Mouse (Mus musculus) limb, embryonic 15.5 days (tissue): ENCODE data around the gene Cenpj. TPM values are rescaled to one million over a fixed set of nuclear protein-coding genes. Genes with fewer than 3 reads are reported as not detected.

ENCODE experiments used
- ATAC-seq: fragments of 200-750 bp; cut with Nextera tagmentation; 2 replicates; pipeline ENCODE4 v1.8.0; 2017; ENCODE audit warnings: low read depth, moderate TSS enrichment; ENCODE audit not compliant: insufficient number of reproducible peaks, low FRiP score, low TSS enrichment
- H3K27ac ChIP-seq: fragments of 300-500 bp; sonication (generic); 2 replicates; pipeline ENCODE4 v1.5.1; 2015; ENCODE audit warnings: moderate library complexity, mild to moderate bottlenecking, inconsistent platforms
- H3K27me3 ChIP-seq: fragments of 300-500 bp; sonication (generic); 2 replicates; pipeline ENCODE4 v1.6.1; 2015; ENCODE audit warnings: inconsistent platforms
- H3K36me3 ChIP-seq: fragments of 300-500 bp; sonication (generic); 2 replicates; pipeline ENCODE4 v1.6.1; 2015; ENCODE audit warnings: inconsistent platforms
- H3K4me1 ChIP-seq: fragments of 300-500 bp; sonication (generic); 2 replicates; pipeline ENCODE4 v1.6.1; 2015; ENCODE audit warnings: inconsistent platforms
- H3K4me2 ChIP-seq: fragments of 300-500 bp; sonication (generic); 2 replicates; pipeline ENCODE4 v1.6.1; 2015; ENCODE audit warnings: mild to moderate bottlenecking, inconsistent platforms
- H3K4me3 ChIP-seq: fragments of 300-500 bp; sonication (generic); 2 replicates; pipeline ENCODE4 v1.5.1; 2015; ENCODE audit warnings: mild to moderate bottlenecking, inconsistent platforms
- H3K9ac ChIP-seq: fragments of 300-500 bp; sonication (generic); 2 replicates; pipeline ENCODE4 v1.6.1; 2015; ENCODE audit warnings: inconsistent platforms
- H3K9me3 ChIP-seq: fragments of 300-500 bp; sonication (generic); 2 replicates; pipeline ENCODE4 v1.6.1; 2016; ENCODE audit warnings: inconsistent platforms
- WGBS: fragments of 180-500 bp; shearing (Covaris S2); methylation state at CpG from one replicate; pipeline ENCODE4 v1.1.7; 2015; 5-methylcytosine and 5-hydroxymethylcytosine counted together
- polyA plus RNA-seq: library from polyadenylated mRNA; unstranded; fragments of >200 nt; fragmentation: Nextera tagmentation; extraction: Ambion mirVana; gene quantifications from 2 replicates; pipeline ENCODE4 v1.2.1, GENCODE M21; 2015

Cenpj gene
- polyA plus RNA-seq, 1 experiment from 2014 or later: 7.9 TPM

DNA sequence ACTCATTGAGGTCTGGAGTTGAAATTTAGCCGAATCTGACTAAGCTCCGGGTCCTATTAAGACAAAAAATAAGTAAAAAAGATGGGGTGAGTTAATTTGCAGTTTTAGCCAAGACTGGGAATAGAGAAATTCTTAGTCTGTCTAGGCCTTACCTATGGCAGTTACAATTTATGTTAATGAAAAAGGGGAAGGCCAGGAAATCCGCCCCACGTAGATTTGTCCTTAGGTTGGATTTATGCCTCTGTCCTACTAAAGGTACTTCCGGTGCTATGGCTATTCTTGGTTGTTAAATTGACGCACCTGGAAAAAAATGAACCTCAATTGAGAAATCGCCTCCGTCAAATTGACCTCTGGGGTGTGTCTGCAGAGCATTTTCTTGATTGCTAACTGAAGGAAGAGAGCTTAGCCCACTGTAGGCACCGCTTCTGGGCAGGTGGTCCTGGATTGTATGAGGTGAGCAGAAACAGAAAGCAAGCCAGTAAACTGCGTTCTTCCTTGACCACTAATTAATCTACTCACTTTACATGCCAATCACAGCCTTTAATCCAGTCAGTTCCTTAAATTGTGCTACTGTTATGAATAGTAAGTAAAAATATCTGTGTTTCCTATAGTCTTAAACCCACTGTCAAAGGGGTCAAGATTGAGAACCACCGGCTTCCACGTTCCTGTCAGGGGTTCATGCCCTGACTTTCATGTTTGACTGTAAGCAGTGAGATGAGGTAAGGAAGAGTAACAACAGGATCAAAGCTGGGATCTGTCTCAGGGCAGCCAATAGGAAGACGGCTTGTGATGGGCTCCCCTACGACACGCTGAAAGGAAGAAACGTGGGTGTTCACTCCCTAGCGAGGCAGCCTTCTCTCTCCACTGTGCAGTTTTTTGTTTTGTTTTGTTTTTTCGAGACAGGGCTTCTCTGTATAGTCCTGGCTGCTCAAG is 1.0 kb upstream of the Cenpj start:
- Histone ChIP-seq H3K27ac (no peak overlapping the region), H3K9me3 (no peaks in the 10 kb centered on the region), H3K4me2 (peak overlapping the region; percentile 70), H3K9ac (no peak overlapping the region; the same call in 1 of the 2 replicates), H3K4me1 (peaks cover 7% of the 10 kb centered on the region), H3K4me3 (peak overlapping the region; percentile 57), H3K27me3 (no peaks in the 10 kb centered on the region), H3K36me3 (no peaks in the 10 kb centered on the region)
- WGBS: 72% methylated on average over 18 of the region's 18 CpGs
- no peak for ATAC-seq

DNA sequence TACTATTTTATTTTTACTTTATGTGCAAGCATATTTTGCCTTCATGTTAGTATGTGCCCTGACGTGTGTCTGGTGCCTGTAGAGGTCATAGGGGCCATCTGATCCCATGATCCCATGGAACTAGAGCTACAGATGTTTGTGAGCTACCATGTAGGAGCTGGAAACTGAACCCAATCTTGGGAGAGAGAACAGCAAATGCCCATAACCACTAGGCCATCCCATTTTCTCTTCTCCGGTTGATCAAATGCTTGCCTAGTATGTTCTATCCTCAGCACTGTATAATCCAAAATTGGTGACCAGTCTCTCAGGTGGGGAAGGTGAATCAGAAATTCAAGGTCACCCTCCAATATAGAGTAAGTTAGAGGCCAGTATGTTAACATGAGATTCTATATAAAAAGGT is 2.7 kb downstream of the Cenpj start:
- WGBS: 72% methylated on average over 2 of the region's 2 CpGs
- no peak overlapping the region for H3K4me3 ChIP-seq
- no peak overlapping the region for H3K27ac ChIP-seq

DNA sequence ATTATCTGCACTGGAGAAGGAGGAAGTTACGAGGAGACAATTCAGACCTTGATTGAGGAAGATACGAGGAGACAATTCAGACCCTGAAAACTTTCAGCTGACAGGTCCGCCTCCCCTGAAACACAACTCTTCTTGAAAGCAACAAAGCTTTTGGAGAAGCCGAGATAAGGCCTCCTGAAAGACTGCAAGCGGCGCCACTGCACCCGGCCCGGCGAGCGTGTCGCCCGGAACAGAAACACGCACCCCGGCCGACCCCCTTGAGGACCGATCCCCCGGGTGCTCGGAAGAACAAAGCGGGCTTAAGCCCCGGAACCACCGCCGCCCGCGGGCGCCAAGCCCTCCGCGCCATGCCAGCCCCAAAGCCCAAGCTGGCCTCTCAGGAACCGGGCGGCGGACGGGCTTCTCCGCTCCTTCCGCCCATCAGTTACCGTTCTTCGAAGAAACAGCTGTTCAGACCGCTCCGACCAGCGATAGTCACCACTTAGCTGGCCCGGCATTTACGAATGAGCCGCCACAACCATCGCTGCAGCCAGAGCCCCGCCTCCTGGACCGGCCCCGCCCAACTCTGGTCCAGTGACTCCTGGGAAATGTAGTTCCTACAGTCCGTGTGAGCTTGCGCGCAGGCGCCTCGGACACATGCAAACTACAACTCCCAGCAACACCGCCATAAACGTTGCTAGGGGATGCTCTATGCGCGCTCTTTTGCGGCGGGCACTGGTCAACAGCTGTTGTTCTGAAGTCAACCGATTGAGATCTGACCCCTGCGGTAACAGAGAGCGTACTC is 3.7 kb downstream of the Cenpj start:
- Histone ChIP-seq H3K4me2 (peak overlapping the region; percentile 83), H3K9me3 (no peaks in the 10 kb centered on the region), H3K4me1 (peaks cover 7% of the 10 kb centered on the region), H3K27me3 (no peaks in the 10 kb centered on the region), H3K4me3 (peak overlapping the region; percentile 87), H3K9ac (peak overlapping the region; percentile 61), H3K36me3 (no peaks in the 10 kb centered on the region), H3K27ac (peak overlapping the region; percentile 78)
- WGBS: under 1% methylated on average over 59 of the region's 59 CpGs
- peak; percentile 97 for ATAC-seq

More for the DNA sequence above, 2.7 kb downstream of the Cenpj start:
- Histone ChIP-seq H3K36me3 (no peaks in the 10 kb centered on the region), H3K27me3 (no peaks in the 10 kb centered on the region), H3K9ac (no peak overlapping the region), H3K4me2 (no peak overlapping the region), H3K9me3 (no peaks in the 10 kb centered on the region), H3K4me1 (peaks cover 7% of the 10 kb centered on the region)
- ATAC-seq: no peak

- H3K4me2 ChIP-seq: no peak overlapping the region
- ATAC-seq: no peak
- no peak overlapping the region for H3K27ac ChIP-seq
- no peaks in the 10 kb centered on the region for H3K27me3 ChIP-seq
- H3K36me3 ChIP-seq: no peaks in the 10 kb centered on the region; the same call in 1 of the 2 replicates
- 72% methylated on average over 4 of the region's 4 CpGs for WGBS
- no peak overlapping the region for H3K9ac ChIP-seq
- no peaks in the 10 kb centered on the region for H3K9me3 ChIP-seq
- no peaks in the 10 kb centered on the region; the same call in 1 of the 2 replicates for H3K4me1 ChIP-seq
- no peak overlapping the region for H3K4me3 ChIP-seq
Observed at GRCm38 (mm10) chr14:56569041-56569440, 6.2 kb downstream of the Cenpj start.

GRCm38 (mm10) chr14:56567476-56567875 is 7.7 kb downstream of the Cenpj start:
- WGBS: 69% methylated on average over 7 of the region's 7 CpGs

DNA sequence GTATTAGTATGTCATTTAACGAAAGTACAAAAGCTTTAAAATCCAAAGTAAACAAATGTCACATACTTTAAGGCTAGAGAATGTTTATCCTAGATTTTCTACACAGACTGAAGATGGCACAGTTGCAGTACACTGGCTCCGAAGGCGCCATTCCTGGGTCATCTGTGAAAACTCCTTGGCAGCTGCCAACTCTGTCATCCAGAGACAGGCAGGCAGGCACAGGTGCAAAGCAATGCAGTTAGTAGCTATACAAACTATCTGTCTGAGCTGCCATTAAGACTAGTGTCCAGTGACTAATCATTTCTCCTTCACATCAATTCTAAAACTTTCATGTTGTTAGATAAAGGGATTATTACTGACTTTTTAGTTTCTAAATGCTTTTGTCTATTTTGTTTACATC is 16.1 kb downstream of the Cenpj start:
- H3K36me3 ChIP-seq: peaks cover 22% of the 10 kb centered on the region
- ATAC-seq: no peak
- H3K27ac ChIP-seq: no peak overlapping the region
- H3K27me3 ChIP-seq: no peaks in the 10 kb centered on the region
- no peak overlapping the region for H3K4me3 ChIP-seq
- 93% methylated on average over 3 of the region's 3 CpGs for WGBS
- H3K4me2 ChIP-seq: no peak overlapping the region
- H3K9ac ChIP-seq: no peak overlapping the region
- no peaks in the 10 kb centered on the region for H3K4me1 ChIP-seq
- H3K9me3 ChIP-seq: no peaks in the 10 kb centered on the region

More at GRCm38 (mm10) chr14:56567476-56567875, 7.7 kb downstream of the Cenpj start:
- Histone ChIP-seq H3K4me1 (no peaks in the 10 kb centered on the region; the same call in 1 of the 2 replicates), H3K4me2 (no peak overlapping the region), H3K36me3 (peaks cover 13% of the 10 kb centered on the region), H3K4me3 (no peak overlapping the region), H3K27ac (no peak overlapping the region), H3K9ac (no peak overlapping the region), H3K27me3 (no peaks in the 10 kb centered on the region), H3K9me3 (no peaks in the 10 kb centered on the region)
- no peak for ATAC-seq

DNA sequence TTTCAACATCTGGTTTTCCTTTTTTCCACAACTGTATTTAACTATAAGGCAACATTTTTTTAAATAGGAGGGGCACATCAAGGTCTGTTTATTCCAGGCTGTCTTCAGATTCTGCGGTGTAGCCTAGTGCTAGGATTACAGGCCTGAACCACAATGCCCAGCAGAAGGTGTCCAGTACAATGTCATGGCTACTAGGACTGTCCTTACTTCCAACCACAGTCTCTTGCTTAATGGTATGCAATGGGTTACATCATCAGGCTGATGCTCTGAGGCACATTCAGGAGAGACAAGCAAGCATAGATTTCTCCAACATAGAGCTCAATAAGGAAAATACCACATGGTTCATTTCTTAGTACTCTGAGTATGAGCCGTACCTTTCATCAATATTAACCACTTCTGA is 20.5 kb downstream of the Cenpj start:
- peaks cover 23% of the 10 kb centered on the region for H3K36me3 ChIP-seq
- H3K27ac ChIP-seq: no peak overlapping the region
- H3K4me2 ChIP-seq: no peak overlapping the region
- H3K4me3 ChIP-seq: no peak overlapping the region
- H3K9me3 ChIP-seq: no peaks in the 10 kb centered on the region
- H3K9ac ChIP-seq: no peak overlapping the region
- no peak for ATAC-seq
- no peaks in the 10 kb centered on the region for H3K4me1 ChIP-seq
- WGBS: 97% methylated on average over 2 of the region's 2 CpGs
- H3K27me3 ChIP-seq: no peaks in the 10 kb centered on the region

- Histone ChIP-seq H3K4me2 (no peak overlapping the region), H3K4me3 (no peak overlapping the region), H3K4me1 (no peaks in the 10 kb centered on the region), H3K9ac (no peak overlapping the region), H3K36me3 (peaks cover 19% of the 10 kb centered on the region), H3K27me3 (no peaks in the 10 kb centered on the region), H3K9me3 (no peaks in the 10 kb centered on the region), H3K27ac (no peak overlapping the region)
- ATAC-seq: no peak
- 91% methylated on average over 7 of the region's 7 CpGs for WGBS
Observed at GRCm38 (mm10) chr14:56553331-56553730, 21.9 kb downstream of the Cenpj start.

DNA sequence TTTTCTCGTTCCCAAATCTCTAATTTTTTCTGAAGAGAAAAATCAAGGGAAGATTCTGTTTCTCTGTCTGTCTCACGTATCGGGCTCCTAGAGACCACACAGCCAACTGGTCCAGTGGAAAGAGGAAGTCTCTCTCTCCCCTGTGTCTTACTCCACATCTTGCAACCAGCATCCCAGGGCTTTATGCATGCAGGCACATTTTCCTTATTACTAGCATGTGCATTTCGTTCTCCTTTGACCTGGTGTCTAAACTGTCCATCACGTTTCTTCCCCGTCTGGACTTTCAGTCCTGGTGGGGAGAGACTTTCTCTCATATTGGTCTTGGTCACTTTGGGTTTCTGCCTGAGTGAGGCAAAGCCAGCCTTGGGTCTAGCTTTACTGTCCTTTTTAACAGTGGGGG is 22.3 kb downstream of the Cenpj start:
- Histone ChIP-seq H3K4me1 (no peaks in the 10 kb centered on the region), H3K36me3 (peaks cover 19% of the 10 kb centered on the region), H3K27ac (no peak overlapping the region), H3K9ac (no peak overlapping the region), H3K4me2 (no peak overlapping the region), H3K4me3 (no peak overlapping the region), H3K27me3 (no peaks in the 10 kb centered on the region), H3K9me3 (no peaks in the 10 kb centered on the region)
- 87% methylated on average over 6 of the region's 6 CpGs for WGBS
- ATAC-seq: no peak

DNA sequence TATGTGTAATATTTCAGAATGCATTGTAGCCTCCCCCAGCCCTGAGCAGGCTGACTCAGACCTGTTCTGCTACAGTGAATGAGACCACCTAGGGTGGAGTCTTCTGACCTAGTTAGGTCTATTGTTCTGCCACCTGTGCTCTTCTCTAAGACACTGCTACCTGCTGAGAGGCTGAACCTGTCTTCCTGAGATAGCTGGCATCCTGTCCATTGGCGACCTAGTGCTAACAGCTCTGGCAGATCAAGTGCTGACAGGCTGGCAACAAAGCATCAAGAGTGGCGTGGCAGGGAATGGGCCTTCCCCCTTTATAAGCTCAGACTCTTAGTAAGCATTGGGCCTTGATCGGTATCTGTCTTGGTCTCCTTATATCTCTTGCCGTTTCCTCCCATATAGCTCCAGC is 24.3 kb downstream of the Cenpj start:
- H3K36me3 ChIP-seq: peaks cover 19% of the 10 kb centered on the region
- H3K4me2 ChIP-seq: no peak overlapping the region
- no peak overlapping the region for H3K4me3 ChIP-seq
- H3K9me3 ChIP-seq: no peaks in the 10 kb centered on the region
- H3K27me3 ChIP-seq: no peaks in the 10 kb centered on the region
- H3K27ac ChIP-seq: no peak overlapping the region
- no peak for ATAC-seq
- H3K4me1 ChIP-seq: no peaks in the 10 kb centered on the region
- no peak overlapping the region for H3K9ac ChIP-seq
- 90% methylated on average over 4 of the region's 4 CpGs for WGBS

DNA sequence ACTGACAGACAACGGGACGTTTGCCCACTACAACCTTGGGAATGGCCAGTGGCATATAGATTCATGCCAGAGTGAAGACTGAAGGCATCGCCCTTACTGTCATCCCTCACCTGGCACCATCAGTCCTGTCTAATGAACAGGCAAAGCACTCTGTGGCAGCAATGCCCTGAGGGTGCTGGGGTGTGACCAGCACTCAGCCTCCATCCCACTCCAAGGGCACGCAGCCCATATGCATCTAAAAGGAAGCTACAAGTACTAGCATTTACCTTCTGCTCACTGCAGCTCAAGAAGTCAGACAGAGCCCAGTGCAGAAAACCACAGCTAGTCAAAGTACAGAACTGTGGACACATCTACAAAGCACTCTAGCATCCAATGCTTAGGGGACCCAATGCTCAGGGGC is 29.7 kb downstream of the Cenpj start:
- Histone ChIP-seq H3K36me3 (no peaks in the 10 kb centered on the region), H3K4me3 (no peak overlapping the region), H3K4me2 (no peak overlapping the region), H3K27me3 (no peaks in the 10 kb centered on the region), H3K9me3 (no peaks in the 10 kb centered on the region), H3K27ac (no peak overlapping the region), H3K9ac (no peak overlapping the region), H3K4me1 (no peaks in the 10 kb centered on the region)
- 92% methylated on average over 4 of the region's 4 CpGs for WGBS
- no peak for ATAC-seq

GRCm38 (mm10) chr14:56544946-56545345 is 30.3 kb downstream of the Cenpj start:
- 26% methylated on average over 1 of the region's 1 CpGs for WGBS
- no peak for ATAC-seq

More at GRCm38 (mm10) chr14:56544946-56545345, 30.3 kb downstream of the Cenpj start:
- no peaks in the 10 kb centered on the region for H3K9me3 ChIP-seq
- H3K9ac ChIP-seq: no peak overlapping the region
- no peak overlapping the region for H3K4me2 ChIP-seq
- H3K36me3 ChIP-seq: no peaks in the 10 kb centered on the region
- no peaks in the 10 kb centered on the region for H3K27me3 ChIP-seq
- H3K4me1 ChIP-seq: no peaks in the 10 kb centered on the region
- no peak overlapping the region for H3K27ac ChIP-seq
- no peak overlapping the region for H3K4me3 ChIP-seq
